Mouse (Mus musculus) forebrain, embryonic 10.5 days (tissue): Measurements from ENCODE around the gene Glycam1. TPM values are rescaled to one million over a fixed set of nuclear protein-coding genes. Genes with fewer than 3 reads are reported as not detected.
"Not testable (repeated sequence)": the region's sequence is repeated elsewhere in the genome, so short reads cannot be mapped to it uniquely, and the experiment has no call there.

Source experiments
- DNase-seq: peaks from one replicate; pipeline ENCODE4 v3.0.0-alpha.2; 2017; ENCODE audit warnings: low spot score; ENCODE audit errors: extremely low spot score
- H3K27ac ChIP-seq: fragments of 300-500 bp; sonication (generic); 2 replicates; pipeline ENCODE4 v1.5.1; 2016; ENCODE audit warnings: mild to moderate bottlenecking
- H3K27me3 ChIP-seq: fragments of 300-500 bp; sonication (generic); 2 replicates; pipeline ENCODE4 v1.6.1; 2016; ENCODE audit warnings: mild to moderate bottlenecking; ENCODE audit not compliant: poor library complexity, severe bottlenecking
- H3K36me3 ChIP-seq: fragments of 300-500 bp; sonication (generic); replicated peaks from 2 replicates; pipeline ENCODE4 v1.6.1; 2016; ENCODE audit warnings: mild to moderate bottlenecking, moderate library complexity
- H3K4me1 ChIP-seq: fragments of 300-500 bp; sonication (generic); 2 replicates; pipeline ENCODE4 v1.6.1; 2016
- H3K4me3 ChIP-seq: fragments of 300-500 bp; sonication (generic); 2 replicates; pipeline ENCODE4 v1.5.1; 2016; ENCODE audit warnings: mild to moderate bottlenecking, moderate library complexity
- H3K9me3 ChIP-seq: fragments of 300-500 bp; sonication (generic); 2 replicates; pipeline ENCODE4 v1.6.1; 2016; ENCODE audit warnings: mild to moderate bottlenecking, moderate library complexity
- WGBS: fragments of 180-500 bp; shearing (Covaris S2); methylation state at CpG from one replicate; pipeline ENCODE4 v1.1.7; 2016; 5-methylcytosine and 5-hydroxymethylcytosine counted together
- polyA plus RNA-seq: library from polyadenylated mRNA; unstranded; fragments of >200 nt; fragmentation: Nextera tagmentation; extraction: Ambion mirVana; gene quantifications from 2 replicates; pipeline ENCODE4 v1.2.1, GENCODE M21; 2016

Glycam1 gene
- polyA plus RNA-seq = not detected in 2 replicates

- Histone ChIP-seq H3K27me3 (no peaks in the 10 kb centered on the region), H3K9me3 (no peaks in the 10 kb centered on the region), H3K4me1 (no peaks in the 10 kb centered on the region), H3K4me3 (no peak within 1 kb of the TSS), H3K36me3 (no peaks in the 10 kb centered on the region), H3K27ac (no peak within 1 kb of the TSS)
- DNase-seq = no peak
These were observed at the start of gene Glycam1 for GRCm38 (mm10) chr15:103564981-103565380. TSS of gene Glycam1 (minus strand) at chr15:103565081.

DNA sequence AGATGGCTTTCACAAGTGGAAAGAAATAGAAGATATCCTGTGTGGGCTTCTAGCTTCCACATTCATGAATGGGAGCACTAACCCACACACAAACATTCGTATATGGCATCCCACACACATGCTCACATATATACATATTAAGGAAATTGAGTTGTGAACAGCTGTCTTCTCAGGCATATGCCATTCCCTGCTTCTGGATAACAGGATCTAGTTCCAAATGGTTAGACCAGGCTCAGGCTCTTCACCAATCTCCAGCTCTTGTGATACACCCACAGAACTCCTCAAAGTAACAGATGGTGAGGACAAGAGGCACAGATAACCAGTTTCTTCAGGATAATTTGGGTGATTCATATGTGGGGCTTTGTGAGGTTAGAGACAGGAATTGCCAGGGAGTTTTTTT lies 39.6 kb upstream of the Glycam1 start:
- no peaks in the 10 kb centered on the region for H3K4me1 ChIP-seq
- 80% methylated on average over 1 of the region's 1 CpGs for WGBS
- H3K36me3 ChIP-seq = no peaks in the 10 kb centered on the region
- no peak for DNase-seq
- H3K4me3 ChIP-seq = no peak overlapping the region
- H3K27ac ChIP-seq = no peak overlapping the region
- no peaks in the 10 kb centered on the region for H3K27me3 ChIP-seq
- peaks cover 4% of the 10 kb centered on the region; the same call in 1 of the 2 replicates for H3K9me3 ChIP-seq

GRCm38 (mm10) chr15:103590779-103591178 lies 25.9 kb upstream of the Glycam1 start:
- Histone ChIP-seq H3K9me3 (no peaks in the 10 kb centered on the region; the same call in 1 of the 2 replicates), H3K36me3 (no peaks in the 10 kb centered on the region), H3K27me3 (no peaks in the 10 kb centered on the region), H3K4me3 (no peak overlapping the region), H3K4me1 (no peaks in the 10 kb centered on the region), H3K27ac (no peak overlapping the region)
- 84% methylated on average over 2 of the region's 2 CpGs for WGBS
- no peak for DNase-seq

- WGBS = 94% methylated on average over 4 of the region's 4 CpGs
- not testable (repeated sequence) for H3K27me3 ChIP-seq, H3K4me3 ChIP-seq, H3K27ac ChIP-seq, H3K36me3 ChIP-seq, H3K4me1 ChIP-seq, DNase-seq, H3K9me3 ChIP-seq
These were observed 22.9 kb upstream of the Glycam1 start for GRCm38 (mm10) chr15:103587752-103588151.

GRCm38 (mm10) chr15:103585876-103586275 lies 21.0 kb upstream of the Glycam1 start:
- Histone ChIP-seq H3K36me3 (no peaks in the 10 kb centered on the region), H3K4me1 (no peaks in the 10 kb centered on the region), H3K27ac (no peak overlapping the region), H3K27me3 (no peaks in the 10 kb centered on the region), H3K9me3 (no peaks in the 10 kb centered on the region), H3K4me3 (no peak overlapping the region)
- 87% methylated on average over 2 of the region's 2 CpGs for WGBS
- no peak for DNase-seq

GRCm38 (mm10) chr15:103552096-103552690 lies 12.7 kb downstream of the Glycam1 start:
- no peak overlapping the region for H3K4me3 ChIP-seq
- no peak overlapping the region for H3K27ac ChIP-seq
- DNase-seq = peak; percentile 17
- WGBS = 44% methylated on average over 3 of the region's 3 CpGs
- H3K27me3 ChIP-seq = no peaks in the 10 kb centered on the region
- H3K36me3 ChIP-seq = no peaks in the 10 kb centered on the region
- H3K4me1 ChIP-seq = no peaks in the 10 kb centered on the region
- no peaks in the 10 kb centered on the region for H3K9me3 ChIP-seq

- Histone ChIP-seq H3K9me3 (no peaks in the 10 kb centered on the region), H3K4me3 (no peak overlapping the region), H3K27ac (no peak overlapping the region), H3K27me3 (no peaks in the 10 kb centered on the region; the same call in 1 of the 2 replicates), H3K4me1 (no peaks in the 10 kb centered on the region), H3K36me3 (no peaks in the 10 kb centered on the region)
- DNase-seq = peak; percentile 12
- whole genome bisulfite sequencing = 50% methylated on average over 1 of the region's 1 CpGs
These were observed 13.8 kb downstream of the Glycam1 start for GRCm38 (mm10) chr15:103551053-103551452.

DNA sequence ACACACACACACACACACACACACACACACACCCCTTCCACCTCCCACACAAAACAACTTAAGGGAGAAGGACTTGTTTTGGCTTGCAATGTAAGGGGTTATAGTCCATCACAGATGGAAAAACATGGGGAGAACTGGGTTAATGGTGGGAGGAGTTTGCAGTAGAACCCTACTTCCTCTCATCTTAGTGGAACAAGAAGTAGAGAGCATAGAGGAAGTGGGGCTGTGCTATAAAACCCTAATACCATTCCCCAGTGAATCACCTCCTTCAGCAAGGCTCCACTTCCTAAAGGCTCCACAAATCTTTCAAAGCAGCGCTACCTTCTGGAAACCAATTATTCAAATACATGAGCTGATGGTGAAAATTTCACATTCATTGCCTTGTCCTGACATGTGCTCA lies 15.4 kb downstream of the Glycam1 start:
- no peaks in the 10 kb centered on the region; the same call in 1 of the 2 replicates for H3K27me3 ChIP-seq
- peak; percentile 6 for DNase-seq
- no peaks in the 10 kb centered on the region for H3K9me3 ChIP-seq
- H3K4me3 ChIP-seq = no peak overlapping the region
- no peak overlapping the region for H3K27ac ChIP-seq
- WGBS = 91% methylated on average over 1 of the region's 1 CpGs
- no peaks in the 10 kb centered on the region for H3K36me3 ChIP-seq
- no peaks in the 10 kb centered on the region for H3K4me1 ChIP-seq

- H3K36me3 ChIP-seq = no peaks in the 10 kb centered on the region
- H3K27me3 ChIP-seq = no peaks in the 10 kb centered on the region; the same call in 1 of the 2 replicates
- 83% methylated on average over 3 of the region's 3 CpGs for WGBS
- DNase-seq = peak; percentile 12
- peaks cover 6% of the 10 kb centered on the region for H3K4me1 ChIP-seq
- no peaks in the 10 kb centered on the region for H3K9me3 ChIP-seq
- no peak overlapping the region for H3K27ac ChIP-seq
- H3K4me3 ChIP-seq = no peak overlapping the region
These were observed 16.9 kb downstream of the Glycam1 start for GRCm38 (mm10) chr15:103547983-103548382.

- H3K27ac ChIP-seq = no peak overlapping the region
- DNase-seq = no peak
- peaks cover 25% of the 10 kb centered on the region for H3K4me1 ChIP-seq
- H3K9me3 ChIP-seq = no peaks in the 10 kb centered on the region
- H3K36me3 ChIP-seq = no peaks in the 10 kb centered on the region
- H3K4me3 ChIP-seq = no peak overlapping the region
- peaks cover 34% of the 10 kb centered on the region for H3K27me3 ChIP-seq
These were observed 22.4 kb downstream of the Glycam1 start for GRCm38 (mm10) chr15:103542526-103542925.

- peak; percentile 13 for DNase-seq
- 100% methylated on average over 1 of the region's 1 CpGs for WGBS
- Histone ChIP-seq H3K4me3 (no peak overlapping the region), H3K27ac (no peak overlapping the region), H3K4me1 (peaks cover 38% of the 10 kb centered on the region), H3K36me3 (no peaks in the 10 kb centered on the region), H3K27me3 (peaks cover 51% of the 10 kb centered on the region), H3K9me3 (no peaks in the 10 kb centered on the region)
These were observed 24.2 kb downstream of the Glycam1 start for GRCm38 (mm10) chr15:103540646-103541045.

GRCm38 (mm10) chr15:103539259-103539658 lies 25.6 kb downstream of the Glycam1 start:
- Histone ChIP-seq H3K9me3 (no peaks in the 10 kb centered on the region), H3K27me3 (peaks cover 61% of the 10 kb centered on the region), H3K4me1 (peaks cover 52% of the 10 kb centered on the region), H3K36me3 (no peaks in the 10 kb centered on the region), H3K4me3 (no peak overlapping the region), H3K27ac (no peak overlapping the region)
- WGBS = 74% methylated on average over 2 of the region's 2 CpGs
- peak; percentile 12 for DNase-seq

- Histone ChIP-seq H3K27ac (peak within 1 kb of the TSS; percentile 87), H3K27me3 (peaks cover 61% of the 10 kb centered on the region), H3K9me3 (no peaks in the 10 kb centered on the region), H3K36me3 (no peaks in the 10 kb centered on the region), H3K4me1 (peaks cover 50% of the 10 kb centered on the region), H3K4me3 (peak within 1 kb of the TSS; percentile 79)
- WGBS = under 1% methylated on average over 36 of the region's 36 CpGs
- DNase-seq = peak; percentile 84
These were observed 27.1 kb downstream of the Glycam1 start, which contains the start of gene Ppp1r1a for GRCm38 (mm10) chr15:103537822-103538213. TSS of gene Ppp1r1a (minus strand) at chr15:103538003.
